Mouse (Mus musculus): ENCODE data around the gene Hectd4.

The Hectd4 gene

DNA sequence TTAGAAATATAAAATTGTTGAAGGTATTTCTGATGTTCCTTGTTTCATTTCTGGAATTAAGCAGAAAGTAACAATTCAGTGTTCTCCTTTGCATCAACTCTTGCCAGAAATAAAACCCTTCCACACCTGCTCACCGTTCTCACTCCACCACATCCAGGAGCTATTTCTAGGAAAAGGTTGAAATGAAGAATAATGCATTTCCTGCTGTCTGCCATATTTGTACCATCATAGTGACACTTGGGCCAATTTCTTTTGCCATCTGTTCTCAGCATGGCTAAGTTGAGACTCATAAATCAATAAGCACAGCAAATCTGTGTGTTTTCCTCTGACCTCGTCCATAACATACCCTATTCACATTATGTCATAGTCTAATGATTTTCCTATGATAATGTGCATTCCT lies 18.2 kb downstream of the Hectd4 start:
- DNase-seq: no peak

- DNase-seq: no peak
Observed at GRCm38 (mm10) chr5:121239846-121240245, 19.8 kb downstream of the Hectd4 start.

GRCm38 (mm10) chr5:121241182-121241581 lies 21.2 kb downstream of the Hectd4 start:
- DNase-seq: no peak

GRCm38 (mm10) chr5:121242261-121242660 lies 22.2 kb downstream of the Hectd4 start:
- DNase-seq: no peak

DNA sequence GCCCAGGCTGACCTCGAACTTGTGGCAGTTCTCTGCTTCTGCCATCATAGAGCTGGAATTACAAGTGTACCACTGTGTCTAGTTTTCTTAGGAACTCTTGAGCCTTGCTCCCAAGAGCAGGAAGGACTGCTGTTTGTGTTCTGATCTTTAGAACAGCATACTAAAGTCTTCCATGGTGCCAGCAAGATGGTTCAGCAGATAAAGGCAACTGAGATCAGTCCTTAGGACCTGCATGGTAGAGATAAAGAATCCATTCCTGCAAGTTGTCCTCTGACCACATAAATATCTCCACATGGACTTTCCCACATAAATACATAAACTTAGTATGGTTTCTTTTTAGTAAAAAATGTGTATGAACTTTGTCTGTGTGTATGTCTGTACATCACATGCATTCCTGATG lies 22.7 kb downstream of the Hectd4 start:
- no peak for DNase-seq

- no peak for DNase-seq
Observed at GRCm38 (mm10) chr5:121243676-121244364, 23.8 kb downstream of the Hectd4 start.

GRCm38 (mm10) chr5:121244365-121244731 lies 24.3 kb downstream of the Hectd4 start:
- DNase-seq: no peak

GRCm38 (mm10) chr5:121245201-121245600 lies 25.2 kb downstream of the Hectd4 start:
- no peak for DNase-seq

DNA sequence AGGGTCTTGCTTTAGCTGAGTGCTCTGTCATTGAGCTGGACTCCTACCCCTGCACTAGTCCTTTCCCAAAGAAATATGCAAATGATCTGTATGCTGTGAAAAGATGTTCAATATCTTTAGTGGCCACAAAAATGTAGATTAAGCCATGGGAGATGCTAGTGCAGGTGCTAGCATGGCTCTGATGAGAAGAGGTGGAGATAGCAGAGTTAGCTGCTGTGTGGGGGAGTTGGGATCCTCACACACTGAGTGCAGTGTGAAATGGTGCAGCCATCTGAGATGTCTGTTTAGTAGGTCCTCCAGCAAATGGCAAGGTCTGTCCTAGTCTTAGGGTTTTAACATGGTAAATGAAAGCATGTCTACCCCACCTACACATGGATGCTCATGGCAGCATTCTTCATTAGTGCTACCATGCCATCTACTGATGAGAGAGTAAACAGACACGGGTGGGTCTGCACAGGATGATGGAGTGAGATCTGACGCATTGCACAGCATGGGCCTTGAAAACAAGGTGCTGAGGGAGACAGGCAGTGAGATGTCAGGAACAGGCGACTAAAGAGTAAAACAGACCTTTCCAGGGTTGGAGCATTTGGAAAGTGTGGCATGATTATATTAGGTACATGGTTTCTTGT lies 28.9 kb downstream of the Hectd4 start:
- no peak for DNase-seq

GRCm38 (mm10) chr5:121249693-121250092 lies 29.7 kb downstream of the Hectd4 start:
- DNase-seq: no peak

DNA sequence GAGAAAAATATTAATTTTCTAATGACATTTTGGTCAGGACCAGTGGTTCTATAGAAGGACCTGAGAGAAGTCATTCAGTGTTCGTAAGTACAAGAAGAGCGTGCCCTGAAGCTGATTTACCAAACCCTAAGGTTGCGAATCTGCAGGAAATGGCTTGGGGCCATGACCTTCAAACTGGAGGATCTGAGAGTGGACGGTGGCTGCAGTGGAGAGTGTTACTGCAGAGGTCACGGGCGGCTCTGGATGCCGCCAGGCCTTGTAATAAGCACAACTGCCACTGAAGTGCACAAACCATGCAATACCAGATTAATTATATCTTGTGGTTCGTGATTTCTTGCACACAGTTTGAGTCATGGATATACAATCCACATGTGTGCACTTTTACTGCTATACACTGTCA lies 31.8 kb downstream of the Hectd4 start:
- DNase-seq: no peak

DNA sequence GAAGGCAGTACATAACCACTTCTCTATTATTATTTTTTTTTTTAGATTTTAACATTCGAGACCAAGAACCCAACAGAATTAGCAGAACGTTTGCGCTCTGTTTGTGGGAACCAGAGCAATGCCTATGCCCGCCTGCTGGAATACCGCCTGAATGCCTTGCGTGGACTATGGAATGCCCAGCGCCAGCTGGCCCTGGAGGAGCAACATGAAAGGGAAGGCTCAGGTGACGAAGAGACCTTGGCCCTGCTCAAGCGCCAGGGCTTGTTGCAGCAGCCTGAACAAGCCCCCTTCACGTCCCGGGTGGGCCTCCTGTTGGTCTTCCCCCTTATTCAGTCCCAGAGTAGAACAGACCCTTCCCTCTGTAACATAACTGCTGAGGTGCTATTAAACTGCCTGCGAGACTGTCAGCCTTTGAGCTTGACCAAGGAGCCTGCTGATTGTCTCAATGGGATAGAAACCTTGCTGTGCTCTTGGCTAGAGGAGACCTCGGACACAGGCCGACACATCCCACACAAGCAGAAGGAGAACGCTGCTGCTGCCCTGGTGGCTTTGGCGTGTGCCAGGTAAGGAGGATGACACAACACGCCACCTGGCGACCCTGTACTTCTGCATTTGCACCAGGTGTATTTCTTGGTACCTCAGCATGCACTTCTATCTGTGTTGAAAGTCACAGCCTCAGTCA lies 33.9 kb downstream of the Hectd4 start:
- no peak for DNase-seq

GRCm38 (mm10) chr5:121254977-121255376 lies 35.0 kb downstream of the Hectd4 start:
- DNase-seq: no peak

DNA sequence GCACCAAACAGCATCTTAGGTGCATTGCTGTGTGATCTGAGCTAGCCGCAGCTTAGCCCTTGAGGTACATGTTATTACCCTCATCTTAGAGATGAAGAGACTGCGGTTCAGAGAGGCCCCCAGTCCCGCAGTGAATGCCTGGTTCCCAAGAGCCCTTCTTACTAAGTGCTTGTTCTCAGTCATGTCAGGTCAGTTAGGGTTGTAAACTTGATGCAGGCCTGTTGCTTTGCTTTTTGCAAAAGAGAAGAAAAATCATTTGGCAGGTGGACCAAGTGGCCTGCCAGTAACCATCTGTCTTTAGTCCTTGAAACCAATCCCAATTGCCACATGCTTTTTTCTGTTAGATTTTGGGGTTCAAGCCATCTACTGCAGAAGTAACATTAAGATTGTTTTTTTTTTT lies 41.8 kb downstream of the Hectd4 start:
- DNase-seq: no peak

GRCm38 (mm10) chr5:121262415-121262814 lies 42.4 kb downstream of the Hectd4 start:
- no peak for DNase-seq

DNA sequence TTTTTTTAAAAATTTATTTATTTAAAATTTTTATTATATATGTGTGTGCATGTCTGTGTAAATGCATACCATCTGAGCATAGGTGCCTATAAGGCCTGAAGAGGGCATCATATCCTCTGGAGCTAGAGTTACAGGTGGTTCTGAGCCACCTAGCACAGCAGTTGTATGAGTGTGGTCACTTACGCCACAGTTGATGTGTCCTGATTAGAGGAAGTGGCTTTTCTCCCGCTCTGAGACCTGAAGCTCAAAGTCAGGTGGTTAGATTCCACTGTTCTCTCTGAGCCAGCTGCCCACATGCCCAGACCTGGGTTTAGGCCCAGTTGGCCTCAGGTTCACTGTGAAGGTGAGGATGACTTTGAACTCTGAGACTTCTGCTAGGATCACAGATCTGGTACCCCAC lies 44.6 kb downstream of the Hectd4 start:
- no peak for DNase-seq

DNA sequence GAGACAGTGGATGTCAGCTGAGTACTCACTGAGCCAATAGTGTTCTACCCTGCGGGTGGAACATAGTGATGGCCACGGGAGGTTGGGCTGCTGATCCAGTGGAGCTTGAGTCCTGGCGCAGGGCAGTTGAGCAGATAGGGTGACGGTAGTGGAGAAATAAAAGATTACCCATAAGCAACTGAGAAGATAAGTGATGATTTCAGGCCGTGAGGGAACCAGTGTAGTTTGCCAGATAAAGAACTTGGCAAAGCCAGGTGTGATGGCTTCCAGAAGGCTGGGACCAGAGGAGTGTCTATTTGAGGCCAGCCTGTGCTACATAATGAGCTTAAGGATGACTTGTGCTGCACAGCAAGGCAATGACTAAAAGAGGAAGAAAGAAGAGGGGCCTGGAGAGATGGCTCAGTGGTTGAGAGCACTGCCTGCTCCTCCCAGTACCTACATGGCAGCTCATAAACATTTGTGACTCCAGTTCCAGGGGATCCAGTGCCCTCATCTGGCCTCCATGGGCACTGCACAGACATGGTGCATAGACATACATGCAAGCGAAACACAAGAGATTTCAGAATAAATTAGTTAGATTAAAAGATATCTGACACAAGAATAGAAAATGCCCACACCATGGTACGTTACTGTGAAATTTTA lies 46.8 kb downstream of the Hectd4 start:
- DNase-seq: peak; percentile 61

GRCm38 (mm10) chr5:121271046-121271445 lies 51.0 kb downstream of the Hectd4 start:
- no peak for DNase-seq

- peak; percentile 10 for DNase-seq
Observed at GRCm38 (mm10) chr5:121276808-121277207, 56.8 kb downstream of the Hectd4 start.

DNA sequence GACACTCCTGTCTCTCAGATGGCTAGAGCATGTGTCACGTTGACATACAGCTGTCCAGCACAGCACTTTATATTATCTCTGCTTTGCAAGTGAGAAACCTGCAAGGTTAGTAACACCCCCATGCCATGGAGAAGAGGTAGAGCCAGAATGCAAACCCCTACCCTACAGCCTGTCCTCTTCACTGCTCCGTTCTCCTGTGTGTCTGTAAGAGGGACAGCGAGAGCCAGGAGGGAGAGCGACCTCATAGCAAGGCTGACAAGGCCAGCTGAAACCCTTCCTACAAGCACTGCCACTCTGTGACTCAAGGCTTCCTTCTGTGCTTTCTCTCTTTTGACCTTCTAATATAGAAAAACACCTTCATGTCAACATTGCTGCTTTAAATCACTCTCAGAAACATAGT lies 60.4 kb downstream of the Hectd4 start:
- no peak for DNase-seq

DNA sequence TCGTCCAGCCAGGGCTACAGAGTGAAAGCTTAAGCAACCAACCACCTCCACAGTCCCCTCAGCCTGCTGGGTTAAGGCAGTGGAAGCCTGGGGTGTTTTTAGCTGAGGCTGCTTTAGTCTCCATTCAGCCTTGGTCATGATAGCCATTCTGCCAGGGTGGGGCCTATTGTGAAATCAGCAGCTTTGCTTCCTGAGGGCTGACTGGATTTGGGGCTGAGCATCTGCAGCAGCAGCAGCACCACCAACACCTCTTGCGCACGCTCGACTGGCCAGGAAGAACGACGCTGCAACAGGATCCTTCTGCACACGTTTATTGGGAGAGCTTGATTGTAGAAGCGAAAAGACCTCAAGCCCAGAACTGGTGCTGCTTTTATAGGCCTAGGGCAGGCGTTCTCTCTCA lies 63.0 kb downstream of the Hectd4 start:
- DNase-seq: no peak

- DNase-seq: no peak
Observed at GRCm38 (mm10) chr5:121284816-121285215, 64.8 kb downstream of the Hectd4 start.

DNA sequence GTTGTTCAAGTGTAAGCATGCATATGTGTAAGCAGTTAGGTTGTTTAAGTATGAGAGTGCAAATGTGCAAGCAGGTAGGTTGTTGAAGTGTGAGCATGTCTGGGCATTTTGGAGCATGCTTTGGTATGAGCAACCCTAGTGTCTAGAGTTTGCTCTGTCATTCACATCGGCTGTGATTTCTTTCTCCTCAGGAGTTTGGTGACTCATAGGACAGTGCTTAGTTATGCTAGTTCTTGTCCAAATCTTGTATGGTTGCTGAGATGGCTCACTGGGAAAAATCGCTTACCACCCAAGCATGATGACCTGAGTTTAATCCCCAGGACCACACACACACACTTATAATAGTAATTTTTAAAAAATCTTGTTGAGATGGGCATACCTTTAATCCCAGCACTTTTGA lies 67.2 kb downstream of the Hectd4 start:
- DNase-seq: no peak

GRCm38 (mm10) chr5:121290289-121290688 lies 70.3 kb downstream of the Hectd4 start:
- DNase-seq: no peak

Measured in retina, postnatal 1 day (tissue).